Mouse (Mus musculus): Measurements from ENCODE around the gene Prkch. TPM values are rescaled to one million over a fixed set of nuclear protein-coding genes. Genes with fewer than 3 reads are reported as not detected.
"Not testable (repeated sequence)": the region's sequence is repeated elsewhere in the genome, so short reads cannot be mapped to it uniquely, and the experiment has no call there.

Gene Prkch
- 10 to 100 TPM; 11.8 to 20.1 (median 17.1) TPM for total RNA-seq (2022)

DNA sequence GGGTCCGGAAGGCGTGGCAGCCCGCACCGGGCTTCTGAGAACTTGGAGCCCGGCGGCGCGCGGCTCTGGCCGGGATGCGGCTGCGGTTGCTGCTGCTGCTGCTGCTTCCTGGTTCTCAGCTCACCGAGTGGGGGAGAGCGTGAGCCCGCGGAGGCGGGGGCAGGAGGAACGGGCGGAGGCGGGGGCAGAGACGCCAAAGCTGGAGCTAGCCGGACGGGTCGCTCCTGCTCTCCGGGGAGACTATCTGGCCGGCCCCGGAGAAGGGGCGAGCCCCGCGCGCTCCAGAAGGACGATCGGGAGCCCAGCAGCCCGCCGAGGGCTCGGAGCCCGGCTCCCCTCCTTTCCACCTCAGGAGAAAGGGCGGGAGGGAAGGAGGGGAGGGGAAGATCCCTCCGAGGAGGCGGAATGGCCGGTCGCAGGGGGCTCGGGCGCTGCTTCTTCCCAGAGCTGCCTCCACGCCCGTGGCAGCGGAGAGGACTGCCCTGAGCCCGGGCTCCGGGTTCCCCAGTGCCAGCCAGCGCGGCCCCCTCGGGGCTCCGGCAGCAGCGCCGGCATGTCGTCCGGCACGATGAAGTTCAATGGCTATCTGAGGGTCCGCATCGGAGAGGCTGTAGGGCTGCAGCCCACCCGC is at the start of gene Prkch:
Gene Prkch (plus strand): TSS at position 187 of the 631 bp plus-strand sequence.
- DNase-seq, result peak; percentile 77

- no peak for DNase-seq
These were observed 47.0 kb upstream of the Prkch start for GRCm38 (mm10) chr12:73537499-73538138.

DNA sequence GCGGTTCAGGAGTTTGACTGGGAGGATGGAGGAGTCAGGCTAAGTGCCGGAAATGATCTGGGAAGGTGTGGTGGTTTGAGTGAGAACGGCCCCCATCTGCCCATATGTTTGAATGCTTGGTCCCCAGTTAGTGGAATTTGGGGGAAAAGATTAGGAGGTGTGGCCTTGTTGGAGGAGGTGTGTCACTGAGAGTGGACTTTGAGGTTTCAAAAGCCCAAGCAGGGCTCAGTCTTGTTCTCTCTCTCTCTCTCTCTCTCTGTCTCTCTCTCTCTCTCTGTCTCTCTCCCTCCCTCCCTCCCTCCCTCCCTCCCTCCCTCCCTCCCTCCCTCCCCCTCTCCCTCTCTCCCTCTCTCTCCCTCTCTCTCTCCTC is 46.5 kb upstream of the Prkch start:
- not testable (repeated sequence) for DNase-seq

- DNase-seq, result no peak
These were observed 45.4 kb upstream of the Prkch start for GRCm38 (mm10) chr12:73539151-73539550.

- DNase-seq, result no peak
These were observed 44.2 kb upstream of the Prkch start for GRCm38 (mm10) chr12:73540402-73540801.

- DNase-seq, result no peak
These were observed 41.4 kb upstream of the Prkch start for GRCm38 (mm10) chr12:73543191-73543590.

- no peak for DNase-seq
These were observed 39.6 kb upstream of the Prkch start for GRCm38 (mm10) chr12:73544736-73545671.

GRCm38 (mm10) chr12:73545672-73546085 is 38.9 kb upstream of the Prkch start:
- DNase-seq, result no peak

DNA sequence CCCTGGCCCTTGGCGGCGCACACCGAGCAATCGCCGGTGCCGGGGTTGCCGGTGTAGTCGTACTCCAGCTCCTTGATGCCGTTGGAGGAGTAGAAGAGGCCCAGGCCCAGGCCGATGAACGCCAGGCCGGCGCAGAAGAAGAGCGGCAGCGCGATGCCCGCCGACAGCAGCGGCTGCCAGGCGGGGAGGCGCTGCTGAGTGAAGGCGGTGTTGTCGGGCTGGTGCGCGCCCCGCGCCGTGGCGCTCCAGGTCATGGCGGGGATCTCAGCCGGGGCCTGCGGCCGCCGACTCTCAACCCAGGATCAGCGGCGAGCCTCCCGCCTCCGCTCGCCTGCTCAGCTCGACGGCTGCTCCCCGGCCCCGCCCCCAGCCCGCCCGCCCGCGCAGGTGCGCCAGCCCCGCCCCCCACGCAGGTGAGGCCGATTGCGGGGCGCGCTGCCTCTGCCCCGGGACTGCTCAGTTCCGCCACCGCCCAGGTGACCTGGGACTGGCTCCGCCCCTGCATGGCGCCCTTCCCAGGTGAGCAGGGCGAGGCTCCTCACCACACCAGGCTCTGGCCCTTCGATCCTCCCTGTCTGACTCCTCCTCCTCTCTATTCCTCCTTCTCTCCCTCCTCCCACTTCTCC is 38.4 kb upstream of the Prkch start, which contains the start of gene Tmem30b:
Gene Tmem30b (minus strand): TSS at position 307 of the 626 bp plus-strand sequence.
- DNase-seq, result no peak

DNA sequence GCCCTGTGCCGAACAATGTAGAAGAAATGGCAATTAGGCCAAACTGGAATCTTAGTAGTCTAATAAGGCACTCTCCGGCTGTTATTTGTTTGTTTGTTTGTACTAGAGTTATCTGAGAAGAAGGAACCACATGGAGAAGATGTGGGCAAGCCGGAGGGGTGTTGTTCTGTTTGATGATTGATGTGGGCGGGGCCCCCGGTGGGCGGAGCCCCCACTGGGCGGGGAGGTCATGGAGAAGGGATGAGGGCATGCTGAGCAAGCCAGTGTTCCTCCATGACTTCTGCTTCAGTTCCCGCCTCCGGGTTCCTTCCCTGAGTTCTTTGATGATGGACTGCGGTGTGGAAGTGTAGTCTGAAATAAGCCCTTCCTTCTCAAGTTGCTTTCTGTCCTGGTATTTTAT is 37.0 kb upstream of the Prkch start:
- DNase-seq, result no peak

- no peak for DNase-seq
These were observed 36.3 kb upstream of the Prkch start for GRCm38 (mm10) chr12:73548259-73548658.

GRCm38 (mm10) chr12:73554155-73554554 is 30.4 kb upstream of the Prkch start:
- DNase-seq, result no peak

GRCm38 (mm10) chr12:73558525-73559195 is 25.9 kb upstream of the Prkch start:
- no peak for DNase-seq

DNA sequence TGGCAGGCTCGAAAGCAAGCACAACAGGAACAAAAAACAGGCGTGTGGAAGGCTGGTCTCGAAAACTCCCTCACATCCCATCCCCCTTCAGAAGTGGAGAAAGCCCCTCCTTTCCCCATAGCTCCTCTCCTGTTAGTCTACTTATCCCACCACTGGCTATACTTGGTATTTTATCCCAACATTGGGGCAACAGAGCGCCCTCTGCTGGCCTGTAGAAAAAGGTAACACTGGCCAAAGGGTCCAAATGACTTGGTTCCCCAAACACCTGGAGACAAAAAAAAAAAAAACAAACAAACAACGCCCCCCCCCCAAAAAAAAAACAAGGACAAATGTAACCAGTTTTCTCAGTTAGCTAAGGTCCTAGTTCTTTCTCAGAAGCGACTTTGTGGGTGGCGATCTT is 24.5 kb upstream of the Prkch start:
- no peak for DNase-seq

DNA sequence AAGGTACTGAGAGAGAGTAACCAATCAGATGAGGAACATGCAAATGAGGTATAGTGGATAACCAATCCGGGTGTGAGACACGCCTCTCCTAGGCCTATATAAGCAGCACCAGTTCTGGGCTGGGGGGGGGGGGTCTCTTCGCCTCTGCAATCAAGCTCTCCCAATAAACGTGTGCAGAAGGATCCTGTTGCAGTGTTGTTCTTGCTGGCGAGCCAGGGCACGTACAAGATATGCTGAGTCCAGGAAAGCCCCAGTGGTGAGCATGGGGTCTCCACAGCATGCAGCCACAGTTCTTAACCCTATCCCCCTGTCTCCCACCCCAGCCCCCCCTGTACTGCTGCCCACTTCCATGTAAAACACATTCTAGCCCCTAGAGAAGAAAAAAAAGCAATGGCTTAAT is 21.5 kb upstream of the Prkch start:
- DNase-seq, result not testable (repeated sequence)

GRCm38 (mm10) chr12:73564176-73564575 is 20.4 kb upstream of the Prkch start:
- no peak for DNase-seq

DNA sequence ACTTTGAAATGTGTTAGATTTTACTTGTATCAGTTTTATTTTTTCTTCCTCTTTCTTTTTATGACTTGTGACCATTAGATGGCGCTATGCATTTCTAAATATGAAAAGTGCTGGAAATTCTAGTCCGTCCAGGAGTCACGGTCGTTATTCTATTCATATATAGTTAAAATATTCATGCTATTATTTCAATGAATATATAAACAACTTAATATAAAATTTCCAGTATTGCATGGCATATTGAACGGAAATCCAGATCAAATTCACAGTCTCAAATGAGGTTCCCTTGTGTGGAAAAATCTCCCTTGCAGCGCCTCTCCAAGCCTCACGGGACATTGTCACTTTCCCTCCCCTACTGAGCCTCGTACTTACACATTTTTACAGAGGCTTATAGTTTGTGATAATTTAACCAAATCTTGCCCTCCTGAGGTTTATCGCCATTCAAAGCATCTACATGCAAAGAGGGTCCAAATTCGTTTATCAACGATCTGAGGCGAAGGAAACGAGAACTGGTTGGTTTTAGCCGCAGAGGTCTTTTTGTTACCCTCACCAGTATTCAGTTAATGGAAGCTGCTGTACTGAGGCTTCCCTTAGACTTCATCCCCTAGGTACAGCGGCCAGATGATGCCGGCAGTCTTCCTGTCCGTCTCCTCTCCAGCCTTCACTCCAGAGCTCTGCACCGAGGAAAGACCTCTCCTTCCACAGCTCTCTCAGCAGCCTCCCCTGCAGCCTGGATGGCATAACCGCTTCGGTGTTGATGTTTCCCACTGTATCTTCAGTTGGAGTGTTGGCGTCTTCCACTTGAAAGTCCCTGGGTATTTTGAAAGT is 19.6 kb upstream of the Prkch start:
- no peak for DNase-seq

- no peak for DNase-seq
These were observed 19.0 kb upstream of the Prkch start for GRCm38 (mm10) chr12:73565620-73565969.

GRCm38 (mm10) chr12:73574632-73575031 is 10.0 kb upstream of the Prkch start:
- no peak for DNase-seq

DNA sequence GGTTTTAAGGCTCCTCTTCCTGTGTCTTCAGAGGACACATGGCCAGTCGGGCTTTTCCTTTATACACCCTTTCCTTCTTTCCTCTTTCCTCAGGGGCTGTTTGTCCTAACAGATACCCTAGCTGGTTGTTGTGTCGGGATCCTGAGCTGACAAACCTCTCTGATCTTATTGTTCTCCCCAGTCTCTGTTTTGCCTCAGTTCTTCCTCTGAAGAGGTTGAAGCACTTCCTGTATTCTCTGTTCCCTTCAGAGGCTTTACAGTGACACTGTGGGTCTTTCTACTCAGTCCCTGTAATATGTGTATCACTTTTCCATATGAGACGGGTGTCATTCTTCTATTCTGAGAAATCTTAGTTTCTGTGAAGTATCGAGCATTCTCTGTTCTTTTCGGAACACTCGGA is 6.5 kb upstream of the Prkch start:
- DNase-seq, result no peak

DNA sequence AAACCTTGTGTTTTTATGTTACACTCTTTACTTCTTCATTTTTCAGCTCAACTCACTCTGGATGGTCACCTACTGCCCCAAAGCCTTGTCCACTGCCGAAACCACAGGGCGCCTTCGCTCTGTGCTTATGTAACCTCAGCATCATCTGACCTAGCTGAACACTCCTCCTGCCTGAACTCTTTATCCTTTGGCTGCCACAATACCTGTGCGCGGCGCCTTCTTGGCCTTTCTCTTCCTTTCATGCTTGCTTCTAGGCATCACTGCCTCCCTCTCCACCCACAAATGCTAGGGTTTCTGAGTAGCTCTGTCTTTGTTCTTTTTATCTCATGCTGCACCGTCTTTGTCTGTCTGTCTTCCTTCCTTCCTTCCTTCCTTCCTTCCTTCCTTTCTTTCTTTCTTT is 3.8 kb upstream of the Prkch start:
- no peak for DNase-seq

Measured in adrenal gland, adult 8-10 months (tissue).